Mouse (Mus musculus) heart, embryonic 14.5 days (tissue): ENCODE measurements around the gene Spint3. TPM values are rescaled to one million over a fixed set of nuclear protein-coding genes. Genes with fewer than 3 reads are reported as not detected.

ENCODE experiments used
- ATAC-seq: fragments of 200-750 bp; cut with Nextera tagmentation; 2 replicates; pipeline ENCODE4 v1.8.0; 2017; ENCODE audit warnings: low read depth, moderate TSS enrichment; ENCODE audit not compliant: insufficient number of reproducible peaks, insufficient read depth, low FRiP score
- H3K27ac ChIP-seq, 2 experiments: fragments of 200-500 bp in 1 of 2; fragments of 300-500 bp in 1 of 2; sonication (generic) in 1 of 2; replicated peaks in 1 of 2; 2 replicates each; pipeline ENCODE4 v1.5.1; 2012 to 2014; ENCODE audit warnings: low read depth in 2 of 2, low read length in 2 of 2, control low read depth in 1 of 2, mild to moderate bottlenecking in 1 of 2, mixed read lengths in 1 of 2; ENCODE audit not compliant: control insufficient read depth in 1 of 2, insufficient read depth in 1 of 2
- H3K27me3 ChIP-seq: fragments of 300-500 bp; sonication (generic); 2 replicates; pipeline ENCODE4 v1.6.1; 2014; ENCODE audit warnings: mild to moderate bottlenecking, low read length, control low read depth; ENCODE audit not compliant: control insufficient read depth, insufficient read depth
- H3K36me3 ChIP-seq: fragments of 300-500 bp; sonication (generic); 2 replicates; pipeline ENCODE4 v1.6.1; 2014; ENCODE audit warnings: mild to moderate bottlenecking, control low read depth, low read length, mixed read lengths; ENCODE audit not compliant: control insufficient read depth, insufficient read depth
- H3K4me1 ChIP-seq, 2 experiments: fragments of 200-500 bp in 1 of 2; fragments of 300-500 bp in 1 of 2; sonication (generic) in 1 of 2; 2 replicates each; pipeline ENCODE4 v1.6.1; 2012 to 2014; ENCODE audit warnings: low read length in 2 of 2, control low read depth in 1 of 2, mixed read lengths in 1 of 2; ENCODE audit not compliant: control insufficient read depth in 2 of 2, insufficient read depth in 2 of 2
- H3K4me2 ChIP-seq: fragments of 300-500 bp; sonication (generic); 2 replicates; pipeline ENCODE4 v1.6.1; 2014; ENCODE audit warnings: mild to moderate bottlenecking, low read length
- H3K4me3 ChIP-seq, 2 experiments: fragments of 200-500 bp in 1 of 2; fragments of 300-500 bp in 1 of 2; sonication (generic) in 1 of 2; 2 replicates each; pipeline ENCODE4 v1.5.1; 2012 to 2014; ENCODE audit warnings: low read length in 2 of 2, mild to moderate bottlenecking in 2 of 2, control low read depth in 1 of 2, low read depth in 1 of 2, moderate library complexity in 1 of 2; ENCODE audit not compliant: control insufficient read depth in 1 of 2, insufficient read depth in 1 of 2
- H3K9ac ChIP-seq: fragments of 300-500 bp; sonication (generic); 2 replicates; pipeline ENCODE4 v1.6.1; 2014; ENCODE audit warnings: mild to moderate bottlenecking, low read length
- H3K9me3 ChIP-seq: fragments of 300-500 bp; sonication (generic); 2 replicates; pipeline ENCODE4 v1.6.1; 2016; ENCODE audit warnings: low read length, control low read depth; ENCODE audit not compliant: control insufficient read depth
- WGBS: fragments of 180-500 bp; shearing (Covaris S2); extraction: QIAGEN DNeasy Blood & Tissue Kit; methylation state at CpG from one replicate; pipeline ENCODE4 v1.1.7; 2014; 5-methylcytosine and 5-hydroxymethylcytosine counted together
- polyA plus RNA-seq: library from polyadenylated mRNA; unstranded; fragments of >200 nt; fragmentation: Nextera tagmentation; extraction: Ambion mirVana; gene quantifications from 2 replicates; pipeline ENCODE4 v1.2.1, GENCODE M21; 2014

The Spint3 gene
- polyA plus RNA-seq, 1 experiment from 2014 or later = not detected

DNA sequence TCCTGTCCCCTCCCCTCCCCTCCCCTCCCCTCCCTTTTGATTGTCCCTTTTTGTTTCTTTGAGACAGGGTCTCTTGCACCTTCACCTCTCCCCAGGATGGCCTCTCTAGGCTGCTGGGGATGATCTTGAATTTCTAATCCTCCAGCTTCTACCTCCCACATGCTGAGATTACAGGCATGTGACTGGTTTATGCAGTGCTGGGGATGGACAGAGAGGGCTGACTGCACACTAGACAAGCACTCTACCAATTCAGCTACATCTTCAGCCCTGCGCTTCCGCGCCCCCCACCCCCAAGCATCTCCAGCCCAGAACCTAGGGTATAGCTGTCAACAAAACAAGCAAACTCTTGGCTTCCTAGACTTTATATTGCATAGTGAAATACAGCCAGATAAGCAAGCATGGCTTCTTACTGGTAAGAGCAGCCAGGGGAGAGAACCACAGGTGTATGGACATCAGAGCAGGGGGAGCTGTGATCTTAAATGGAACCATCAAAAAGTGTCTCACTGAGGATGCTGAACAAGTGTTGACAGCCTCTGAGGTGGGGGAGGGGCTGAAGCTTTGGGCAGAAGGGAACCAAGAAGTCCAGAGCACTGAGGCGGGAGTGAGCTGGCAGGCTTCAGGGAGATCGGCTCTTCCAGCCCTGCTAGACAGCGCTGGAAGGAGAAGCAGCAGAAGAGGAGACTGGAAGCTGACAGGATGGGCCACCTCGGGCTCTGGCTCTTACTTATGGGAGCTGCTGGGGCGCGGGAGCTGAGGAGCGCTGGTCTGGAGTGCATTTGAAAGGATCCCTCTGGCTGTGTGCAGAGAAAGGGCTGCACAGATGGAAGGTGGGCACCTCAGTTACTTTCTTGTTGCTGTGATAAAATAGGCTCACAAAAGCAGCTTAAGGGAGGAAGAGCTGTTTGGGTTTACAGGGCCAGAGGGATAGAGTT is 23.0 kb downstream of the Spint3 start:
- H3K9ac ChIP-seq = no peak overlapping the region
- WGBS = 23% methylated on average over 10 of the region's 10 CpGs
- no peaks in the 10 kb centered on the region for H3K9me3 ChIP-seq
- no peak overlapping the region for H3K4me2 ChIP-seq
- H3K4me3 ChIP-seq = no peak overlapping the region
- no peaks in the 10 kb centered on the region for H3K36me3 ChIP-seq
- ATAC-seq = no peak
- no peaks in the 10 kb centered on the region for H3K4me1 ChIP-seq
- H3K27me3 ChIP-seq = peaks cover 4% of the 10 kb centered on the region; the same call in 1 of the 2 replicates
- no peak overlapping the region for H3K27ac ChIP-seq

DNA sequence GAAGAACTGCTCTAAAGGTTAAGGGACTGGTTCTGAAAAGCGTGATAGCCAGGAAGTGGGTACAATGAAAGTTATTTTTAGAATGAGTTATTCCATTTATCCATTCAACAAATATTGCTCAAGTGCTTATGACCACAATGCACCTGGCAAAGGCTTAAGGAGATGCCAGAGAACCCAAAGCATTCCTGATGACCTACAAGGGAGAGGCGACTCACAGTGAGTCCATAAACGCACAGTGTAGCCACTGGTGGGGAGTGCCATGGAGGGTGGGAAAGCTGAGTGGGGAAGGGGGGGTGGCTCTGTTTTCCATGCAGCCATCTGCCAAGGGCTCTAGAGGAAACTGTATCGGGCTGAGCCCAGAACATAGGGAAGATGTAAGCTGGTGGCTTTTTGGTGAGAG is 23.9 kb downstream of the Spint3 start:
- Histone ChIP-seq H3K27me3 (peaks cover 4% of the 10 kb centered on the region; the same call in 1 of the 2 replicates), H3K4me3 (no peak overlapping the region), H3K27ac (no peak overlapping the region), H3K4me1 (no peaks in the 10 kb centered on the region), H3K36me3 (no peaks in the 10 kb centered on the region), H3K9ac (no peak overlapping the region), H3K9me3 (no peaks in the 10 kb centered on the region), H3K4me2 (no peak overlapping the region)
- WGBS = 30% methylated on average over 4 of the region's 4 CpGs
- ATAC-seq = no peak

DNA sequence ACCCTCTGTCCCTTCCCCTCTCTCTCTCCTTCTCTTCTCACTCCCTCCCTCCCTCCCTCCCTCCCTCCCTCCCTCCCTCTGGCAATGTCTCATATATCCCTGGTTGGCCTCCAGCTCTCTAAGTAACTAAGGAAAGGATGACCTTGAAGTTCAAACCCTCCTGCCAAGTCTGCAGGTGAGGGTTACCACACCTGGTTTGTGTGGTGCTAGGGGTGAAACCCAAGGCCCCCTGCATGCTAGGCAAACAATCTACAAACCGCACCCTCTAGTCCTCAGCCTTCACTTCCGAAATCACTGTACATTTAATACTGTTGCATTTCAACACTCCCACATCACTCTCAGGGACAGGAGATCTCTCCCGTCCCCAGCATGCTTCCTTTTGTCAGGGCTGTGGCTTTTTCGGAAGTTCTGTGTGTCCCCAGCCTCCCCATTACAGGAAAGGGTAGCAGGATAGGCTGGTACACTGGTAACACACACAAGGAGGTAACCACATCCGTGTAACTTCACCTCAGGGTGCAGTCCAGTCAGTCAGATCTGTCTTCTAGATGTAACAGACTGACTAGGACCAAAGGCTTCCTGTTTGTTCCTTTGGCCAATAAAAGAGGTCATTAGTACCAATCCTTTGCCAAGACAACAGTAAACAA is 28.7 kb downstream of the Spint3 start:
- H3K4me2 ChIP-seq = no peak overlapping the region
- ATAC-seq = no peak
- no peak overlapping the region for H3K27ac ChIP-seq
- H3K4me3 ChIP-seq = no peak overlapping the region
- no peaks in the 10 kb centered on the region for H3K27me3 ChIP-seq
- no peaks in the 10 kb centered on the region for H3K4me1 ChIP-seq
- 39% methylated on average over 5 of the region's 5 CpGs for WGBS
- H3K9ac ChIP-seq = no peak overlapping the region
- H3K36me3 ChIP-seq = no peaks in the 10 kb centered on the region
- H3K9me3 ChIP-seq = 0 out of 2 replicates have a peak, but pooled peaks cover 3% of the 10 kb centered on the region

DNA sequence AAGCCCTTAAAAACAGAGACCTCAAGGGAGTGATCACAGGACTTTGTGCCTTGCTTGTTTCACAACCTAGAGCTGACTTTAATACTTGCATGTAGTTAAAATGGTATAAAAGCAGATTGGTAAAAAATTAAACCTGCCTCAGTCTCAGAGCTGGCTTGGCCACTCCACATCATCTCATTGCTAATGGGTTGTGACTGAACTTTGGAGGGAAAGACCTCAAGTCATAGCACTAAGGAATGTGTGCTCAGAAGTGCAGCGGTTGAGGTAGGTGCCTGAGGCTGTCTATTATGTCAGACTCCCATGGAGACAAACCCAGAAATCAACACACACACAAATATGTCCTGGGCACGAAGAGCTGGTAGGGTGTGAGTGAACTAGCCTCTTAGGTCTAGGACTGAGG is 29.5 kb downstream of the Spint3 start:
- no peaks in the 10 kb centered on the region for H3K27me3 ChIP-seq
- WGBS = 62% methylated on average over 2 of the region's 2 CpGs
- no peak overlapping the region for H3K9ac ChIP-seq
- no peaks in the 10 kb centered on the region for H3K36me3 ChIP-seq
- H3K4me2 ChIP-seq = no peak overlapping the region
- no peak overlapping the region for H3K27ac ChIP-seq
- 0 out of 2 replicates have a peak, but pooled peaks cover 3% of the 10 kb centered on the region for H3K9me3 ChIP-seq
- no peaks in the 10 kb centered on the region for H3K4me1 ChIP-seq
- H3K4me3 ChIP-seq = no peak overlapping the region
- ATAC-seq = no peak

DNA sequence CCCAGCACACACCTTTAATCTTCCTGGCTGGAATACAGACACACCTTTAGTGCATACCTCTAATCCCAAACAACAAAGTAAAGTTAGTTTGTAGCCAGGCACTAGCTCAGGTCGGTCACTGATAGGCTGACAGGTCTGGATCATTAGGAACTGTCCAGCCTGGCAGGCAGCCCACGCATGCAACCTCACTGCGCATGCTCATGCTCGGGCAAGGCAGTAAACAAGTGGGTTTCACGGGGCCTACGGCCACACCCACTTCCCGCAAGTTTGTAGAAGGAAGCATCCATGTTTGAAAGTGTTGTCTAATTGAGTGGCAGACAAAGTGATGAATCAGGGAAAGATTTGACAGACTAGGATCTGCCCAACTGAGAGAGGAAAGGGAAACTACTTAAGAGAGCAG is 30.7 kb downstream of the Spint3 start:
- Histone ChIP-seq H3K36me3 (no peaks in the 10 kb centered on the region), H3K9me3 (0 out of 2 replicates have a peak, but pooled peaks cover 3% of the 10 kb centered on the region), H3K4me1 (no peaks in the 10 kb centered on the region), H3K27me3 (no peaks in the 10 kb centered on the region), H3K9ac (no peak overlapping the region), H3K27ac (no peak overlapping the region), H3K4me2 (no peak overlapping the region), H3K4me3 (no peak overlapping the region)
- WGBS = 76% methylated on average over 7 of the region's 7 CpGs
- no peak for ATAC-seq

DNA sequence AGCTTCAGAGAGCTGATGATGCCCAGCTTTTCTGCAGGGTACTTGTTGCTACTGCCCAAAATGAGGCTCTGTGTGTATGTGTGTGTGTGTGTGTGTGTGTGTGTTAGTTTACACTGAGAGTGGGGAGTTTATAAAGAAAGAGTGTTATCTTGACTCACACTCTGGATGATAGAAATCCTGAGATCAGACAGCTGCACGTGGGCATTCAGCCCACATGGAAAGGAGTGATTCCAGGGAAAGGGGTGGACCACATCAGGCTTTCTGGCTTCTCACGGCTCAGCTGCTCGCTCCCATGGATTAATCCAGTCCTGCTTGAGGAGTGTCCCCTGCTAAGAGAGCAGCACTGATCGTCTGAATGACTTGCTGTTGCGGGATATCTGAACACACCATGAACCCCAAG is 31.1 kb downstream of the Spint3 start:
- H3K9ac ChIP-seq = no peak overlapping the region
- H3K4me1 ChIP-seq = no peaks in the 10 kb centered on the region
- H3K4me3 ChIP-seq = no peak overlapping the region
- H3K27me3 ChIP-seq = no peaks in the 10 kb centered on the region
- no peaks in the 10 kb centered on the region for H3K36me3 ChIP-seq
- no peak for ATAC-seq
- no peak overlapping the region for H3K4me2 ChIP-seq
- no peak overlapping the region for H3K27ac ChIP-seq
- 76% methylated on average over 5 of the region's 5 CpGs for WGBS
- 0 out of 2 replicates have a peak, but pooled peaks cover 3% of the 10 kb centered on the region for H3K9me3 ChIP-seq

DNA sequence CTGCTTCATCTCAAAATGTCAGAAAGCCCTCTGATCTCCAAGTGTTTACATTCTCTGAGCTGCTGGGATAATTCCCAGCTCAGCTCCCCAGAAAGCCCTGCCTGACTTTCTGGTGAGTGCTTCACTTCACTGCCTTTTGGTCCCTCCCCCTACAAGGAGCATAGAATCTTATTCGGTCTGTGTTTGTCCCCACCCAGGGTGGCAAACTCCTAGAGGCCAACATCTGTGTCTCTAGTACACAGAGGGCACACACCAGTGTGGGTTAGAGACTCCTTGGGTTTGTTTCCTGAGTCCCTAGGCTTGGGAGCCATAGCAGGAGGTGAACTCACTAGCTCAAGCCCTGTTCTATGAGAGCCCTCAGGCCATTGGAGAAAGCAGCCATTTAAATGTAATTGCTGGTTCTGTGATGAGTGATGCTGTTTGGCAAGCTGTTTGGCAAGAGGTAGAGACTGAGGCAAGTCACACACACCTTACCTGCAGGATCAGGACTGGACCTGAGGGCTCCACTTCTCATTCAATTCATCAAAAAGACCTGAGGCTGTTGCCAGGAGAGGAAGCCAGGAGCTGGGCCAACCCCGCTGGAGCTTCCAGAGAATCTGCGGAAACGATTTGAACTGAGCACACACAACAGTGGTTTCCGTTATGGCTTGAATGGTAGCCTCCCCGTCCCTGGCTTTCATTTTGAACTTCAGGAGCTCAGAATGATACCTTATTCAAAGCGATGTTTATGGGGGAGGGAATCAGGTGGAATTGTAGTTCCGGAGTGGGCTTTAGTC is 32.4 kb downstream of the Spint3 start:
- Histone ChIP-seq H3K4me2 (no peak overlapping the region), H3K9me3 (0 out of 2 replicates have a peak, but pooled peaks cover 3% of the 10 kb centered on the region), H3K4me3 (no peak overlapping the region), H3K9ac (no peak overlapping the region), H3K27me3 (no peaks in the 10 kb centered on the region), H3K4me1 (no peaks in the 10 kb centered on the region), H3K27ac (no peak overlapping the region), H3K36me3 (no peaks in the 10 kb centered on the region)
- WGBS = 34% methylated on average over 8 of the region's 8 CpGs
- no peak for ATAC-seq
